Mouse (Mus musculus): ENCODE data around the gene Khdc1c. TPM values are rescaled to one million over a fixed set of nuclear protein-coding genes. Genes with fewer than 3 reads are reported as not detected.

Gene Khdc1c
- total RNA-seq, 2 experiments from 2014 or later: not detected

Other genes with a start within 250 kb of the Khdc1c start
- gene Tmem14a, start 149.8 kb upstream of the Khdc1c start, total RNA-seq (2021): 1 to 10 TPM in 1 of 2 experiments, under 1 TPM in 1; 0.79 to 1.3 TPM
- 1 to 10 TPM in 1 of 2 experiments, under 1 TPM in 1; 0.26 to 1.7 TPM for gene Gsta3, start 127.7 kb upstream of the Khdc1c start, total RNA-seq (2021)
- gene Khdc1a, start 18.7 kb upstream of the Khdc1c start, total RNA-seq (2021): not detected
- not detected for gene Khdc1b, start 15.2 kb downstream of the Khdc1c start, total RNA-seq (2021)